Mouse (Mus musculus) spleen, postnatal 0 days (tissue): Measurements from ENCODE around the gene Ephb1. TPM values are rescaled to one million over a fixed set of nuclear protein-coding genes. Genes with fewer than 3 reads are reported as not detected.

Experiments used
- polyA plus RNA-seq: library from polyadenylated mRNA; unstranded; fragments of >200 nt; fragmentation: Nextera tagmentation; extraction: Ambion mirVana; gene quantifications from 2 replicates; pipeline ENCODE4 v1.2.1, GENCODE M21; 2015

Gene Ephb1
- polyA plus RNA-seq, result 0.49 and 0.91 TPM in 2 replicates

DNA sequence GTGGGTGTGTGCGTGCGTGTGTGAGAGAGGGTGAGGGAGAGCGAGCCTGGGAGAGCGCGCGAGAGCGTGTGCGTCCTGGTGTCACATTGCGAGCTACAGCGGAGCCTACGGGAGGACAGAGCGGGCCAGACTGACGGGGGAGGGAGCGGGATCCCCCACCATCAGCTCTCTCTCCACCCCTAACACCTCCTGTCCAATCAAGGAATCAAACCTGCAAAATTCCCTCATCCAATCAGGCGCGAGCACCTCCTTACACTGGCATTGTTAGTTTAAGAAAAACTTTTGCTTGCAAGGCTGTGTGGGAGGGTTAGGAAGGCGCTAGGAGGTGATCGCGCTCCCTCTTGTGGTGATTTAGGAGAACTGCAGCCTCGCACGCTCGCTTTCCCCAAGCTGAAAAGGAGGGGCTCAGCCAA is at the start of gene Ephb1:
Gene Ephb1 (minus strand): TSS at position 133 of the 413 bp plus-strand sequence.

Other genes starting within 250 kb of the Ephb1 start
- 0.02 and 0.04 TPM in 2 replicates for gene Ky, start 151.1 kb upstream of the Ephb1 start, polyA plus RNA-seq